Mouse (Mus musculus): ENCODE measurements around the gene Psmd5. TPM values are rescaled to one million over a fixed set of nuclear protein-coding genes. Genes with fewer than 3 reads are reported as not detected.
A peak's percentile ranks its signal among the peaks of the same experiment; 100 is the strongest.
"Not testable (repeated sequence)": the region's sequence is repeated elsewhere in the genome, so short reads cannot be mapped to it uniquely, and the experiment has no call there.

Psmd5 gene
- polyA plus RNA-seq, 1 experiment from 2014 or later: 93.6 TPM

DNA sequence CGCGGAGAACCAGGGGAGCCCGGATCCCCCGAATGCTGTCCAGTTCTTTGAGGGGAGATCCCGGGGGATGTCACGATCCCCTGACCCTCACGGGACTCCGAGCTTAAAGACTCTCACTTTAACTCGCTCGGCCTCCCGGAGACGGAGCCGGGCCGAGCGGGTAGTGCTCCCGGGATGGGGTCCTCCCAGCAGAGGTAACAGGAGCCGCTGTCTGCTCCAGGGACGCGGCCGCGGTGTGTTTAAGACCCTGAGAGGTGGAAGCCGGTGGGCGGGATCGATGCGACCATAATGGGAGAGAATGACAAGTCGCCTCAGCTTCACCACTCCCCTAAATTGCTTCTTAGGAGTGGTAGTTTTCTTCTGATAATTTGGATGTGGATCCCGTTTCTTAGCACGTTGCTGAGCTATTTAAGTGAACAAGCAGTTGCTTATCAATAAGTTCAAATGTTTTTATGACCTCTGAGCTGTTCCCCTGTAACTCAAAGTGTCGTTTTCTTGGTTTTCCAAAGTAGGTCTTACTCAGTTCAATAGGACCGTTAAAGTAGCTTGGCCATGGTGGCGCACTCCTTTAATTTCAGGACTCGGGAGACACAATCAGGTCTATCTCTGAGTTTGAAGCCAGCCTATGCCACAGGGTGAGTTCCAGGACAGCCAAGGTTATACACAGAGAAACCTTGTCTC lies 72.1 kb downstream of the Psmd5 start:
- H3K27ac ChIP-seq: peak overlapping the region; percentile 96
- peaks cover 73% of the 10 kb centered on the region for H3K4me1 ChIP-seq (replicated peaks)
- DNase-seq (peak; percentile 50), ATAC-seq (ENCODE audit: low read depth) (peak; percentile 30)
- H3K4me3 ChIP-seq (replicated peaks): peak overlapping the region; percentile 80
- peaks cover 35% of the 10 kb centered on the region for H3K36me3 ChIP-seq
- WGBS (ENCODE audit: insufficient replicate concordance): under 1% methylated on average over 30 of the region's 32 CpGs
- H3K9ac ChIP-seq: peak overlapping the region; percentile 93
- not testable (repeated sequence) for H3K9me3 ChIP-seq (replicated peaks); H3K27me3 ChIP-seq
- peak overlapping the region; percentile 74 for H3K4me2 ChIP-seq

- DNase-seq (peak; percentile 97), ATAC-seq (ENCODE audit: low read depth) (peak; percentile 85)
- peak overlapping the region; percentile 80 for H3K4me3 ChIP-seq (replicated peaks)
- peak overlapping the region; percentile 74 for H3K4me2 ChIP-seq
- H3K4me1 ChIP-seq (replicated peaks): peaks cover 68% of the 10 kb centered on the region
- peak overlapping the region; percentile 96 for H3K27ac ChIP-seq
- no peaks in the 10 kb centered on the region for H3K9me3 ChIP-seq (replicated peaks)
- WGBS (ENCODE audit: insufficient replicate concordance): 5% methylated on average over 39 of the region's 39 CpGs
- H3K9ac ChIP-seq: peak overlapping the region; percentile 93
- H3K36me3 ChIP-seq: peaks cover 29% of the 10 kb centered on the region
- H3K27me3 ChIP-seq: no peaks in the 10 kb centered on the region
Observed at GRCm38 (mm10) chr2:34801516-34802482, 73.0 kb downstream of the Psmd5 start.

- H3K4me3 ChIP-seq (replicated peaks): peak overlapping the region; percentile 74
Observed at GRCm38 (mm10) chr2:34800371-34800770, 74.4 kb downstream of the Psmd5 start.

More at GRCm38 (mm10) chr2:34800371-34800770, 74.4 kb downstream of the Psmd5 start:
- 29% methylated on average over 7 of the region's 7 CpGs for WGBS (ENCODE audit: insufficient replicate concordance)
- Histone ChIP-seq H3K4me1 (replicated peaks) (peaks cover 53% of the 10 kb centered on the region), H3K4me2 (peak overlapping the region; percentile 84), H3K9ac (peak overlapping the region; percentile 88), H3K36me3 (peaks cover 22% of the 10 kb centered on the region), H3K27ac (peak overlapping the region; percentile 87), H3K27me3 (no peaks in the 10 kb centered on the region), H3K9me3 (replicated peaks) (no peaks in the 10 kb centered on the region)
- ATAC-seq (ENCODE audit: low read depth): no peak
- DNase-seq: no peak

Other genes starting within 250 kb of the Psmd5 start
- 75.0 and 86.9 TPM in 2 replicates for gene Gapvd1, start 119.7 kb downstream of the Psmd5 start, polyA plus RNA-seq (2015; fragmentation: Nextera tagmentation; extraction: Ambion mirVana)
- 533 and 680 TPM in 2 replicates for gene Hspa5, start 103.0 kb downstream of the Psmd5 start, polyA plus RNA-seq (2015; fragmentation: Nextera tagmentation; extraction: Ambion mirVana)
- gene Rabepk, start 75.1 kb downstream of the Psmd5 start, polyA plus RNA-seq (2015; fragmentation: Nextera tagmentation; extraction: Ambion mirVana): 30.6 and 31.1 TPM in 2 replicates
- gene Fbxw2, start 48.7 kb downstream of the Psmd5 start, polyA plus RNA-seq (2015; fragmentation: Nextera tagmentation; extraction: Ambion mirVana): 57.7 and 61.5 TPM in 2 replicates
- gene Gm34653, start 42.0 kb downstream of the Psmd5 start, polyA plus RNA-seq (2015; fragmentation: Nextera tagmentation; extraction: Ambion mirVana): 0.08 TPM in 1 of 2 replicates, not detected in the other
- 3.4 and 4.4 TPM in 2 replicates for gene Cutal, start 572 bp downstream of the Psmd5 start, polyA plus RNA-seq (2015; fragmentation: Nextera tagmentation; extraction: Ambion mirVana)
- gene Phf19, start 39.1 kb upstream of the Psmd5 start, polyA plus RNA-seq (2015; fragmentation: Nextera tagmentation; extraction: Ambion mirVana): 2.3 and 3.0 TPM in 2 replicates
- gene Traf1, start 86.8 kb upstream of the Psmd5 start, polyA plus RNA-seq (2015; fragmentation: Nextera tagmentation; extraction: Ambion mirVana): 0.14 and 0.15 TPM in 2 replicates
- gene Hc, start 186.5 kb upstream of the Psmd5 start, polyA plus RNA-seq (2015; fragmentation: Nextera tagmentation; extraction: Ambion mirVana): 17.8 and 26.3 TPM in 2 replicates
- 9.9 and 13.4 TPM in 2 replicates for gene AI182371, start 226.6 kb upstream of the Psmd5 start, polyA plus RNA-seq (2015; fragmentation: Nextera tagmentation; extraction: Ambion mirVana)
- 9.8 and 10.0 TPM in 2 replicates for gene Cntrl, start 234.5 kb upstream of the Psmd5 start, polyA plus RNA-seq (2015; fragmentation: Nextera tagmentation; extraction: Ambion mirVana)